Mouse (Mus musculus) ES-E14 (cell line): ENCODE results near the gene Sycp2. TPM values are rescaled to one million over a fixed set of nuclear protein-coding genes. Genes with fewer than 3 reads are reported as not detected.

Source experiments
- DNase-seq: peaks from one replicate; pipeline ENCODE4 v3.0.0-alpha.2; 2013; ENCODE audit warnings: low read depth, low spot score
- H3K27ac ChIP-seq: 2 replicates; pipeline ENCODE4 v1.5.1; 2012; ENCODE audit warnings: low read depth, mild to moderate bottlenecking, low read length, moderate library complexity, mixed read lengths; ENCODE audit not compliant: poor library complexity, insufficient read depth, severe bottlenecking
- H3K36me3 ChIP-seq: 2 replicates; pipeline ENCODE4 v1.6.1; 2012; ENCODE audit warnings: mild to moderate bottlenecking, low read length, moderate library complexity, mixed read lengths; ENCODE audit not compliant: control insufficient read depth, poor library complexity, insufficient read depth, severe bottlenecking
- H3K4me1 ChIP-seq, 2 experiments: fragments of 150-350 bp in 1 of 2; sonication (generic) in 1 of 2; 2 replicates each; pipeline ENCODE4 v1.6.1; 2012; ENCODE audit warnings: low read length in 2 of 2, mild to moderate bottlenecking in 1 of 2, mixed read lengths in 1 of 2; ENCODE audit not compliant: control insufficient read depth in 2 of 2, insufficient read depth in 2 of 2, poor library complexity in 1 of 2
- H3K4me3 ChIP-seq, 2 experiments: fragments of 150-350 bp in 1 of 2; sonication (generic) in 1 of 2; 2 replicates each; pipeline ENCODE4 v1.5.1; 2012; ENCODE audit warnings: low read length in 2 of 2, low read depth in 1 of 2, mild to moderate bottlenecking in 1 of 2, mixed read lengths in 1 of 2; ENCODE audit not compliant: insufficient read depth in 1 of 2, poor library complexity in 1 of 2, severe bottlenecking in 1 of 2
- H3K9ac ChIP-seq: 2 replicates; pipeline ENCODE4 v1.6.1; 2012; ENCODE audit warnings: low read depth, mild to moderate bottlenecking, low read length, mixed read lengths; ENCODE audit not compliant: poor library complexity, insufficient read depth, severe bottlenecking
- H3K9me3 ChIP-seq: fragments of 150-350 bp; sonication (generic); 2 replicates; pipeline ENCODE4 v1.6.1; 2012; ENCODE audit warnings: low read depth, mild to moderate bottlenecking, low read length; ENCODE audit not compliant: control insufficient read depth, insufficient read depth
- CHD2 ChIP-seq: IDR thresholded peaks from 2 replicates; pipeline ENCODE4 v1.6.1; 2014; ENCODE audit warnings: mild to moderate bottlenecking, low read depth, low read length, inconsistent platforms
- HCFC1 ChIP-seq: IDR thresholded peaks from 2 replicates; pipeline ENCODE4 v1.6.1; 2012; ENCODE audit warnings: low read length, inconsistent platforms, borderline replicate concordance; ENCODE audit not compliant: insufficient read depth
- MAFK ChIP-seq: IDR thresholded peaks from 2 replicates; pipeline ENCODE4 v1.6.1; 2014; ENCODE audit warnings: mild to moderate bottlenecking, low read depth, low read length, inconsistent platforms; ENCODE audit not compliant: insufficient read depth
- ZC3H11A ChIP-seq: IDR thresholded peaks from 2 replicates; pipeline ENCODE4 v1.6.1; 2012; ENCODE audit warnings: low read depth, mild to moderate bottlenecking, inconsistent platforms, low read length, borderline replicate concordance
- ZNF384 ChIP-seq: IDR thresholded peaks from 2 replicates; pipeline ENCODE4 v1.6.1; 2012; ENCODE audit warnings: low read depth, low read length, inconsistent platforms
- in situ Hi-C, 2 experiments: fragments of 600-800 bp; cut with MboI; formaldehyde crosslinking; loops; one replicate each; pipeline ENCODE4 v1.15.1; 2025; ENCODE audit warnings: low sequenced_read_pairs in 2 of 2, inconsistent platforms in 1 of 2; ENCODE audit not compliant: unreplicated experiment in 2 of 2
- total RNA-seq: library from RNA; depleted of rRNA; stranded (reverse); fragments of 300-350 nt; gene quantifications from 2 replicates; pipeline ENCODE4 v1.2.3, GENCODE M21; 2012

Gene Sycp2
- total RNA-seq, 1 experiment: 1.4 TPM

DNA sequence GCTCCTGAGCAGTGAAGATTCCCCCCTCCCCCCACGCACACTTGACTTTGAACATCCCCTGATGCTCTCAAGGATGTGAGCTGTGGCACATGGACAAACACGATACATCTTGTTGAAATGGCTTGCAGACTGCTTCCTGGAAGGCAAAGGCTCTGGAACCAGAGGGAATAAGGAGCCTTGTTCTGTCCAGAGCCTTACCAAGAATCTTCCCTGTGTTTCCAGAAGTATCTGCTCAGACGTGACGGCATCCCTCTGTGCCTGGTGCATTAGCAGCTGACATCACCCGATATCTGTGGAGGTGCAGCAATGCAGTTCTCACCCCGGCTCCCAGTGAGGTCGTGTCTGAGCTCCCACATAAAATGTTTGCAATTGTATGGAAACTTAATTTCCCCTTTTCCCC is 87.7 kb downstream of the Sycp2 start:
- no peak for DNase-seq
- H3K9me3 ChIP-seq: no peaks in the 10 kb centered on the region
- H3K9ac ChIP-seq: no peak overlapping the region
- no peaks in the 10 kb centered on the region for H3K4me1 ChIP-seq
- in situ Hi-C loops: no loop called here
- TF ChIP-seq HCFC1 (no peak), MAFK (no peak), ZC3H11A (no peak), CHD2 (no peak), ZNF384 (no peak)
- H3K27ac ChIP-seq: no peak overlapping the region
- no peaks in the 10 kb centered on the region for H3K36me3 ChIP-seq
- no peak overlapping the region for H3K4me3 ChIP-seq

DNA sequence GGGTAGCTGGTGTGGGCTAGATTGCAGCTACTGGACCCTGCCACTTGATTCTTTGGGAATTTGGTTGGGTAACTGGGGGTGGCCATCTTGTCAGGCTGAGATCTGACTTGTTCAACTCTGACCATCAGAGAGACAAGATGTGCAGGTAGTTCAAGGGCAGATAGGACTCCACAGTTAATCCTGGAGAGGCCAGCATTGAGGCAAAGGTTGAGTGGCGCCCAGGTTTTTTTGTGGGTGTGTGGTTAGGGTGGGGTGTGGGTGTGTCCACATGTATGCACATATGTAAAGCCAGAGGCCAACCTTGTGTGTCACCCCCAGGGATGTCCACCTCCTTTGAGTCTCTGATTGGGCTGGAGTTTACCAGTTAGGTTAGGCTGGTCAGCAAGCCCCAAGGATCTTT is 91.2 kb downstream of the Sycp2 start:
- no peaks in the 10 kb centered on the region for H3K4me1 ChIP-seq
- no peak overlapping the region for H3K9ac ChIP-seq
- TF ChIP-seq HCFC1: no peak
- TF ChIP-seq MAFK: no peak
- no peak for TF ChIP-seq ZNF384
- no peak for TF ChIP-seq CHD2
- TF ChIP-seq ZC3H11A: no peak
- no peak for DNase-seq
- no peak overlapping the region; the same call in 1 of the 2 replicates for H3K27ac ChIP-seq
- H3K4me3 ChIP-seq: no peak overlapping the region
- in situ Hi-C loops: no loop called here
- no peaks in the 10 kb centered on the region for H3K9me3 ChIP-seq
- H3K36me3 ChIP-seq: no peaks in the 10 kb centered on the region

DNA sequence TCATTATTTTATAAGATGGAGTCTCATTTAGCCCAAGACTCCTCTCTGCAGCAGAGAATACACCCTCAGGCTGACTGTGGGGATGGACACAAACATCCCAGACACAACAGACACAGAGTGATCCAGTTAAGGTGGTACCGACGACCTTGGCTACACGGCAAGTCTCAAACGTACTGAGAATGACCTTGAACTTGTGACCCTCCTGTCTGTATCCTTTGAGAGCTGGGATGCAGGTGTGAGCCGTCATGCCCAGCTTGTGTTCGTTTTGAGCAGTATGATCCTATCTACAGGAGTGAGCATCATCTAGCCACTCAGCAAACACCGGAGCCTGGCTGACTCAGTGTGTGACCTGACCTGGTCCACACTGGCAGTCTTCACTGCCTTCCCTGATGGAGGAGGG is 93.9 kb downstream of the Sycp2 start:
- TF ChIP-seq MAFK: no peak
- no peak for TF ChIP-seq HCFC1
- no peak for TF ChIP-seq CHD2
- no peak for TF ChIP-seq ZNF384
- TF ChIP-seq ZC3H11A: no peak
- Histone ChIP-seq H3K27ac (no peak overlapping the region), H3K36me3 (no peaks in the 10 kb centered on the region), H3K4me3 (no peak overlapping the region), H3K4me1 (no peaks in the 10 kb centered on the region), H3K9me3 (no peaks in the 10 kb centered on the region), H3K9ac (no peak overlapping the region)
- no peak for DNase-seq
- in situ Hi-C loops: no loop called here

DNA sequence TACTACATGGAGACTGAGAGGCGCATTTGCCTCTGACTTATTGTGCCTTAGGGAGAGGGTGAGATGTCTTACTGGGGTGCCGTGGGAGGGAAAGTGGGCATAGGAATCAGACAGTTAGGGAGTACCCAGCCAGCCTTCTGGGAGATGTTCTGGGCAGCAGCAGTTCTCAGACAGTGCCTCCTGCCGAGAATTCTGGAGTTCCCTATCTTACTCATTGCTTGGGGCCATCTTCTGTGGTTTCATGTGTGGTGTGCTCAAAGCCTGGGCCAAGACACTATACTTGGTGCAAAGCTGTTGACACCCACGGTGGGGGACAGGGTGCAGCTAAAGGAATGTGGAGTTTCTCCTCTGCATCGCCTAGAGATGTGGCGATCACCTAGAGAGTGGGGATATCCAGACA is 102.8 kb downstream of the Sycp2 start:
- no peaks in the 10 kb centered on the region for H3K9me3 ChIP-seq
- no peak overlapping the region for H3K9ac ChIP-seq
- in situ Hi-C loops: no loop called here
- H3K27ac ChIP-seq: no peak overlapping the region
- TF ChIP-seq ZNF384 (no peak), CHD2 (no peak), MAFK (no peak), HCFC1 (no peak), ZC3H11A (no peak)
- no peaks in the 10 kb centered on the region for H3K4me1 ChIP-seq
- no peak for DNase-seq
- H3K4me3 ChIP-seq: no peak overlapping the region
- no peaks in the 10 kb centered on the region for H3K36me3 ChIP-seq

DNA sequence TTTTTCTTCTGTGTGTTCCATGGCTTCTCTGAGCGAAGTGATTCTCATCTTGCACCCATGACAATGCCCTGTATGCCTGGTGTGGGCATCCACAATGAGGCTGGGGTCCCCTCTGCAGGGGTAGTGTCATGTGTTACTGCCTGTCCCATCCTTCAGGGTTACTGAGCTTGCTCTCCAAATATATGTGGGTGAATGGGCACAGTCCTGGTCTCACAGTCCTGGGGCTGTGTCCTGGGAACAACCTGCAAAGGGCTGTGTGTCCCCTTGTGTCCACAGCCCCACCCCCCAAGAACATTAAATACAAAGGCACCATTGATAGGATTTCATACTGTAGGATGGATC is 103.3 kb downstream of the Sycp2 start:
- in situ Hi-C loops: no loop called here
- no peak overlapping the region for H3K4me3 ChIP-seq

More for the DNA sequence above, 103.3 kb downstream of the Sycp2 start:
- TF ChIP-seq ZC3H11A (no peak), CHD2 (no peak), MAFK (no peak), ZNF384 (no peak), HCFC1 (no peak)
- H3K27ac ChIP-seq: no peak overlapping the region
- H3K4me1 ChIP-seq: no peaks in the 10 kb centered on the region
- no peaks in the 10 kb centered on the region for H3K9me3 ChIP-seq
- H3K9ac ChIP-seq: no peak overlapping the region
- H3K36me3 ChIP-seq: no peaks in the 10 kb centered on the region
- no peak for DNase-seq
